Mouse (Mus musculus): ENCODE data around the gene Gsap. TPM values are rescaled to one million over a fixed set of nuclear protein-coding genes. Genes with fewer than 3 reads are reported as not detected.

The Gsap gene
- polyA plus RNA-seq, 1 experiment from 2014 or later, result 3.9 TPM

DNA sequence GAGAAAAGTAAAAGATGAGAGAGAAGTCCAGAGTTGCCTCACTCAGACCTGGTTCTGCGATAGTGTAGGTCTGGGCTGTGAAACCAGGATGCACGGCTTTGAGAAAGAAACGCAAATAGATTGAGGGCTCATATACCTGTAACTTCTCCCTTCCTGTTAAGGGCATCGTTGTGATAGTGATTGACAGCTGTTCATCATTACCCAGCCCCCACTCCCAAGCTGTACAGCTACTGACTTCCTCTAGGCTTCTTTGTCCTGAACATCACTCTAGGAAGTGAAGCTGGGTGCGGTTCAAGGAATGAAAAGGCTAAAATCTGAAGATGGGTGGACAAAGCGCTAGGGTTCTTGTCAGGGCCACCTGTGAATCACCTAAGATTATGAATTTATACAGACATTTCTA lies 46.8 kb downstream of the Gsap start:
- no peaks in the 10 kb centered on the region for H3K9me3 ChIP-seq (ENCODE audit: control insufficient read depth, low read length)
- no peaks in the 10 kb centered on the region for H3K36me3 ChIP-seq (ENCODE audit: control insufficient read depth, insufficient read depth, low read length)
- H3K4me2 ChIP-seq, result no peak overlapping the region
- no peak for ATAC-seq (replicated peaks; ENCODE audit: low FRiP score)
- H3K27me3 ChIP-seq (replicated peaks; ENCODE audit: control insufficient read depth, insufficient read depth, low read length), result no peaks in the 10 kb centered on the region
- H3K27ac ChIP-seq (ENCODE audit: low read depth, low read length), result no peak overlapping the region
- no peaks in the 10 kb centered on the region for H3K4me1 ChIP-seq (replicated peaks; ENCODE audit: control insufficient read depth, insufficient read depth, low read length)
- DNase-seq (ENCODE audit: low spot score), result no peak
- no peak overlapping the region for H3K4me3 ChIP-seq (ENCODE audit: low read depth, low read length)
- no peak overlapping the region for H3K9ac ChIP-seq (ENCODE audit: low read depth, low read length)
- 80% methylated on average over 6 of the region's 6 CpGs for WGBS

DNA sequence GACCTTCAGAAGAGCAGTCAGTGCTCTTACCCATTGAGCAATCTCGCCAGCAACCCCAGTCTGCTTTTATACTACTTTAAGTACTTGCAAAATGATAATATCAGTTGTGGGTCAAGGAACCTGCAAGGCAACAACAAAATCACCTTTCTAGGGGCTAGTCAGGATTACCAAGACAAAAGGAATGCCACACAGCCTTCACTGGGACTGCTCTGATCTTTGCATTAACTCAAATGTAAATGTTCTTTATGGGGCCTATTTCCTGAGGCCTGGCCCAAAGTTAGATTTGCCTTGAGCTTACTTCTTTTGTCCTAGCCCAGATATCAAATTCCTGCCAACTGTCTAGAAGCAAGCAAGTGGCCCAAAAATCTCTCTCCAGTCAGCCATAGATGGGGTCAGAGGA lies 58.5 kb downstream of the Gsap start:
- Histone ChIP-seq H3K4me3 (ENCODE audit: low read depth, low read length) (no peak overlapping the region), H3K27me3 (replicated peaks; ENCODE audit: control insufficient read depth, insufficient read depth, low read length) (no peaks in the 10 kb centered on the region), H3K9me3 (ENCODE audit: control insufficient read depth, low read length) (no peaks in the 10 kb centered on the region), H3K36me3 (ENCODE audit: control insufficient read depth, insufficient read depth, low read length) (no peaks in the 10 kb centered on the region), H3K4me1 (replicated peaks; ENCODE audit: control insufficient read depth, insufficient read depth, low read length) (no peaks in the 10 kb centered on the region; the same call in 1 of the 2 replicates), H3K9ac (ENCODE audit: low read depth, low read length) (no peak overlapping the region), H3K27ac (ENCODE audit: low read depth, low read length) (no peak overlapping the region), H3K4me2 (no peak overlapping the region)
- DNase-seq (ENCODE audit: low spot score) (no peak), ATAC-seq (replicated peaks; ENCODE audit: low FRiP score) (no peak)
- WGBS, result 80% methylated on average over 1 of the region's 1 CpGs

DNA sequence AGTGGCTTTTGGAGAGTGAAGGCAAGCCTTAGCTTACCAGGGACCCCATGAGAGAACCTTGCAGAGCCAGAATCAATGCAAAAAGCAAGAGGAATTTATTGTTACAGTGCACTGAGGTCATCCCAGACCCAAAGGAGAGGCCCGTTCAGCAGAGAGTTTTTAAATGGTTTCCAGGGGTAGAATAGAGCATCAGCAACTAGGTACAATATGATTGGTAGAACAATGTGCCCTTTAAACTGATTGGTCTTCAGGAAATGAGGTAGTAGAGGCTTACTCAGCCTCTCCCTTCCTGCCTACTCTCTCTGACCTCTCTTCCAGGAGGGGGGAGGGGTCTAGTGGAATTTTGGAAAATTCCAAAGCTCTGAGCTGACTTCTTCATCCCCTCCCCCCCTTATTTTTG lies 59.2 kb downstream of the Gsap start:
- DNase-seq (ENCODE audit: low spot score) (no peak), ATAC-seq (replicated peaks; ENCODE audit: low FRiP score) (no peak)
- Histone ChIP-seq H3K36me3 (ENCODE audit: control insufficient read depth, insufficient read depth, low read length) (no peaks in the 10 kb centered on the region), H3K27ac (ENCODE audit: low read depth, low read length) (no peak overlapping the region), H3K27me3 (replicated peaks; ENCODE audit: control insufficient read depth, insufficient read depth, low read length) (no peaks in the 10 kb centered on the region), H3K4me1 (replicated peaks; ENCODE audit: control insufficient read depth, insufficient read depth, low read length) (no peaks in the 10 kb centered on the region; the same call in 1 of the 2 replicates), H3K4me2 (no peak overlapping the region), H3K4me3 (ENCODE audit: low read depth, low read length) (no peak overlapping the region), H3K9me3 (ENCODE audit: control insufficient read depth, low read length) (no peaks in the 10 kb centered on the region), H3K9ac (ENCODE audit: low read depth, low read length) (no peak overlapping the region)
- WGBS, result 68% methylated on average over 1 of the region's 1 CpGs

DNA sequence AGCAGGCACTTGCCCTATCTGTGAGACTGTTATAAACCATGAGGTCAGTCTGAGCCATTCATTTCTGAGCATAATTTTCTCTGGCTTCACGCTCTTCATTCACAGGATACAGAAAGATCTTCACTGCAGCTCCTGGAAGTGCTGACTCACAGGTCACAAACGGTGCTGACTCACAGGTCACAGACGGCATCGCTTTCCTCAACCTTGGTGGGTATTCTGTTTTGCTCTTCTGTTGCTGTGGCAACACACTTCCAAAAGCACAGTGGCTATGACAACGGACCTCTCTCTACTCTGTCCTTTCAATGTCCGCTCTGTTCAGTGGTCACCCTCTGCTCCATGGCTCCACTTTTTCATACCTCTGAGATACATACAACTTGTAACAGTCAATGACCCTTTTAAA lies 60.7 kb downstream of the Gsap start:
- H3K9me3 ChIP-seq (ENCODE audit: control insufficient read depth, low read length), result no peaks in the 10 kb centered on the region
- H3K36me3 ChIP-seq (ENCODE audit: control insufficient read depth, insufficient read depth, low read length), result no peaks in the 10 kb centered on the region
- H3K27me3 ChIP-seq (replicated peaks; ENCODE audit: control insufficient read depth, insufficient read depth, low read length), result no peaks in the 10 kb centered on the region
- H3K4me1 ChIP-seq (replicated peaks; ENCODE audit: control insufficient read depth, insufficient read depth, low read length), result no peaks in the 10 kb centered on the region; the same call in 1 of the 2 replicates
- no peak overlapping the region for H3K4me2 ChIP-seq
- H3K9ac ChIP-seq (ENCODE audit: low read depth, low read length), result no peak overlapping the region
- WGBS, result 69% methylated on average over 6 of the region's 6 CpGs
- no peak overlapping the region for H3K27ac ChIP-seq (ENCODE audit: low read depth, low read length)
- no peak overlapping the region for H3K4me3 ChIP-seq (ENCODE audit: low read depth, low read length)
- no peak for ATAC-seq (replicated peaks; ENCODE audit: low FRiP score)
- DNase-seq (ENCODE audit: low spot score), result no peak

DNA sequence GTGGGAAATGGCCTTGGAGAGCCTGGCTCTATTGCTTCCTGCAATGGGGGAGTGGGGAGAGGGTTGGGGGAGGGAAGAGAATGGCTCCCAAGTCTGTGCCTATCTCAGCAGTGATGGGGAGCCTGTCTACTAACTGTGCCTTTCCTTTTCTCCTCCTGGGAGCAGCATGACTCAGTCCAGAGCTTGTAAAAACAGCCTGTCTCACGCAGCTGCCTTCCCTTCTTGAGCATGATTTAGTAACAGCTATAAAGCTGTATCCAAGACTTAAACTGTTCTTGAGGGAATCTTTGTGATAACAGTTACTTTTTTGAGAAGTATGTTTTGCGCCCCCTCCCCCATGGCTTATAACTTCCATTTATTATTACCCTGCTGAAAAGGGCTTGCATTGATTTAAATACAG lies 61.9 kb downstream of the Gsap start:
- ATAC-seq (replicated peaks; ENCODE audit: low FRiP score) (no peak), DNase-seq (ENCODE audit: low spot score) (no peak)
- Histone ChIP-seq H3K4me2 (no peak overlapping the region), H3K9ac (ENCODE audit: low read depth, low read length) (no peak overlapping the region), H3K9me3 (ENCODE audit: control insufficient read depth, low read length) (no peaks in the 10 kb centered on the region), H3K27ac (ENCODE audit: low read depth, low read length) (no peak overlapping the region), H3K36me3 (ENCODE audit: control insufficient read depth, insufficient read depth, low read length) (no peaks in the 10 kb centered on the region), H3K4me1 (replicated peaks; ENCODE audit: control insufficient read depth, insufficient read depth, low read length) (no peaks in the 10 kb centered on the region; the same call in 1 of the 2 replicates), H3K27me3 (replicated peaks; ENCODE audit: control insufficient read depth, insufficient read depth, low read length) (no peaks in the 10 kb centered on the region), H3K4me3 (ENCODE audit: low read depth, low read length) (no peak overlapping the region)
- WGBS, result 69% methylated on average over 2 of the region's 2 CpGs

DNA sequence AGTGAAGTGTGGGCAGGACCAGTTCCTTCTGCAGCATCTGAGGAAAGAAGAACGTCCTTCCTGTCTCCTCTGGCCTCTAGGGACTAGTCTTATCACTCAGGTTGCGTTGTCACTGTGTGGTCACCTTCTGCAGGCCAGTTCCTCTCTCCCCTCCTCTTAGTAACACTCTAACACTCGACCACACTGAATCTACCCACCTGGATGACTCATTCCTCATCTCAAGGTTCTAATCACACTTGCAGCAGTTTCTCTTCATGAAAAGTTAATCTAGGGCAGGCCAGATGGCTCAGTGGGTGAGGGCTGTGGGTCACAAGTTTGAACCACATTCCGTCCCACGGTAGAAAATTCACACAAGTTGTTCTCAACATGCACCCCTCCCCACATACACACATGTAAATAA lies 62.8 kb downstream of the Gsap start:
- Histone ChIP-seq H3K4me2 (no peak overlapping the region), H3K4me1 (replicated peaks; ENCODE audit: control insufficient read depth, insufficient read depth, low read length) (no peaks in the 10 kb centered on the region; the same call in 1 of the 2 replicates), H3K27ac (ENCODE audit: low read depth, low read length) (no peak overlapping the region), H3K4me3 (ENCODE audit: low read depth, low read length) (no peak overlapping the region), H3K9ac (ENCODE audit: low read depth, low read length) (no peak overlapping the region), H3K9me3 (ENCODE audit: control insufficient read depth, low read length) (no peaks in the 10 kb centered on the region), H3K36me3 (ENCODE audit: control insufficient read depth, insufficient read depth, low read length) (no peaks in the 10 kb centered on the region), H3K27me3 (replicated peaks; ENCODE audit: control insufficient read depth, insufficient read depth, low read length) (no peaks in the 10 kb centered on the region)
- 47% methylated on average over 5 of the region's 5 CpGs for WGBS
- ATAC-seq (replicated peaks; ENCODE audit: low FRiP score) (no peak), DNase-seq (ENCODE audit: low spot score) (no peak)

DNA sequence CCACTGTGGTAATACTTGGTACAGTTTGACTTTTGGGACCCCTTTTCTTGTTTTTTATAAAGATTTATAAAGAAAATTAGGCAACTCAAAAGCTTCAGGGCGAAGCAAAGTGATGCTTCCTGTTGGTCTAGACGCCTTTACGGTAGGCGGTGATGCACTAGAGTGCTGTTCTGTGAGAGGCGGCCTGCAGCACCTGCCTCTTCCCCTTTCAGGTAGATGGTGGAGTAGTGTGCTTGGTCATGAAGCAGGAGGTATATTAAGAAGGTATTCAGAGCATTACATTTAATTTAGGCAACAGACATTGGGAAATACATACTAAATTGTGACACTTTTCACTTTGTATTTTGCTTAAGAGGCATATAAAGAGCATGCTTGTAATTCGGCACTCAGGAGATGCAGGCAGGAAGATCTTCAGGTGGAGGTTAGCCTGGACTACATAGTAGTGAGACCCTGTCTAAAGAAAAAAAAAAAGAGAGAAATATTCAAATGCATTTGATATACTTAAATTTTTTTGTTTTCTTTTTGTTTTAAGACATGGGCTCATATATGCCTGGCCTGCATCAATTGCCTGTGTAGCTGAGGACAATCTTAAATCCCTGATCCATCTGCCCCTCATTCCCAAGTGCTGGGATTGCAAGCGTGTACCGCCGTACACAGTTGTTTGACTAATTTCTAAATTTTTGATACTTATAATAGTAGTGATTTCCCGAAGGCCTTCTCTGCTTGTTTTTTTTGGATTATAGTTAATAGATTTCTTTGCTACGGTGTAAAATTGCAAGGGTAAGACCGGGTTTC lies 68.9 kb downstream of the Gsap start:
- Histone ChIP-seq H3K4me3 (ENCODE audit: low read depth, low read length) (no peak overlapping the region), H3K4me2 (no peak overlapping the region), H3K9me3 (ENCODE audit: control insufficient read depth, low read length) (no peaks in the 10 kb centered on the region), H3K36me3 (ENCODE audit: control insufficient read depth, insufficient read depth, low read length) (no peaks in the 10 kb centered on the region), H3K4me1 (replicated peaks; ENCODE audit: control insufficient read depth, insufficient read depth, low read length) (no peaks in the 10 kb centered on the region; the same call in 1 of the 2 replicates), H3K27ac (ENCODE audit: low read depth, low read length) (no peak overlapping the region), H3K9ac (ENCODE audit: low read depth, low read length) (no peak overlapping the region), H3K27me3 (replicated peaks; ENCODE audit: control insufficient read depth, insufficient read depth, low read length) (no peaks in the 10 kb centered on the region)
- ATAC-seq (replicated peaks; ENCODE audit: low FRiP score), result no peak
- no peak for DNase-seq (ENCODE audit: low spot score)
- WGBS, result 76% methylated on average over 12 of the region's 12 CpGs

DNA sequence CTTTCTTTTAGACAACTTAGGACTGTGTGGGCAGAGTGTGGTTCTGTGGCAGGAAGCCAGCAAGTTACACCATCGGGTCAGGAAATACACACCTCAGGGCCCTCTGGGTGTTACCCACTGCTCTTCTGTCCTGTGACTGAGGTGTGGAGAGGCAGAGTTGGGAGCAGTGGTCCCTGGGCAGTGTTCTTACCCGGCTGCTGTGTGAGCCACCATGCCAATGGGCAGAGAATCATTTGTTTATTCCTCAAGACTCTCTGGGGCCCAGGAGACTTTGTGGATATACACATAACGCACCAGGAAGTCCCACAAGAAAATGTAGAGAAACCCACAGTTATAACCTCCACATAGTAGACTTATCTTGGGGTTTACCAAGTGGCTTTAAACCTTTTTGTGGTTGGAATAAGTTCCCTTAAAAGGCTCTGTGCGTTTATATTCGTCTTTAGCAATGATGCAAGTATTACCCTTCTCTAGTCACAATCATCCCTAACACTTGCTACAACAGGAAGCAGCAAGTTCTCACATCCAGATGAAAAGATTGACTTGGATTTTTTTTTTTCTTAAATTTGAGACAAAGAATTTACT lies 69.6 kb downstream of the Gsap start:
- no peak for ATAC-seq (replicated peaks; ENCODE audit: low FRiP score)
- no peaks in the 10 kb centered on the region for H3K9me3 ChIP-seq (ENCODE audit: control insufficient read depth, low read length)
- no peak for DNase-seq (ENCODE audit: low spot score)
- 52% methylated on average over 5 of the region's 5 CpGs for WGBS
- no peaks in the 10 kb centered on the region for H3K27me3 ChIP-seq (replicated peaks; ENCODE audit: control insufficient read depth, insufficient read depth, low read length)
- H3K36me3 ChIP-seq (ENCODE audit: control insufficient read depth, insufficient read depth, low read length), result no peaks in the 10 kb centered on the region
- no peak overlapping the region for H3K4me2 ChIP-seq
- no peak overlapping the region for H3K9ac ChIP-seq (ENCODE audit: low read depth, low read length)
- H3K4me1 ChIP-seq (replicated peaks; ENCODE audit: control insufficient read depth, insufficient read depth, low read length), result no peaks in the 10 kb centered on the region; the same call in 1 of the 2 replicates
- no peak overlapping the region for H3K4me3 ChIP-seq (ENCODE audit: low read depth, low read length)
- no peak overlapping the region for H3K27ac ChIP-seq (ENCODE audit: low read depth, low read length)

DNA sequence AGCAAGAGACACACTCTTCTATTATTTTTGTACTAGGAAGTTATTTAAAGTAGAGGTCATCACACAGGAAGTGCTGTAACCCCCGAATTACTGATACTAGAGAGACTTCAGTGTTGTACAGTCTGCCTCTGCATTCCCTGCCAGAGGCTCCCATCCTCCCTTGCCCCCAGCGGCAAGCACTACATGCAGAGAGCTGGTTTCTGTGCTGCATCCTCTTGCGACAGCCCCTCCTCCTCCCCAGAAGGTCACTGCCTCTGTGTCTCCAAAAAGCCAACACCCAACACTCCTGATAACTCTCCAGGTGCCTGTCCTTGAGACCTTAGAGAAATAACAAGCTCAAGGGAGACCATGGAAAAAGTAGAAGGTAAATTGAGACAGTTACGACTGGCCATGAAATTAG lies 71.1 kb downstream of the Gsap start:
- no peak for DNase-seq (ENCODE audit: low spot score)
- no peak for ATAC-seq (replicated peaks; ENCODE audit: low FRiP score)
- Histone ChIP-seq H3K27me3 (replicated peaks; ENCODE audit: control insufficient read depth, insufficient read depth, low read length) (no peaks in the 10 kb centered on the region), H3K9me3 (ENCODE audit: control insufficient read depth, low read length) (no peaks in the 10 kb centered on the region), H3K36me3 (ENCODE audit: control insufficient read depth, insufficient read depth, low read length) (no peaks in the 10 kb centered on the region), H3K4me2 (no peak overlapping the region), H3K9ac (ENCODE audit: low read depth, low read length) (no peak overlapping the region), H3K4me1 (replicated peaks; ENCODE audit: control insufficient read depth, insufficient read depth, low read length) (no peaks in the 10 kb centered on the region; the same call in 1 of the 2 replicates), H3K27ac (ENCODE audit: low read depth, low read length) (no peak overlapping the region), H3K4me3 (ENCODE audit: low read depth, low read length) (no peak overlapping the region)
- WGBS, result 39% methylated on average over 4 of the region's 4 CpGs
